Mouse (Mus musculus) MEL (cell line): ENCODE measurements around the gene Xpo6. TPM values are rescaled to one million over a fixed set of nuclear protein-coding genes. Genes with fewer than 3 reads are reported as not detected.
A peak's percentile ranks its signal among the peaks of the same experiment; 100 is the strongest.

Experiments
- DNase-seq: peaks from one replicate; pipeline ENCODE4 v3.0.0; 2011; ENCODE audit warnings: low read depth, low spot score
- H3K27ac ChIP-seq: 2 replicates; pipeline ENCODE4 v1.5.1; 2012; ENCODE audit warnings: low read depth, mild to moderate bottlenecking, control low read depth, low read length, moderate library complexity; ENCODE audit not compliant: control insufficient read depth
- H3K27me3 ChIP-seq, 2 experiments: fragments of 150-350 bp in 1 of 2; sonication (generic) in 1 of 2; 2 replicates each; pipeline ENCODE4 v1.6.1; 2012; ENCODE audit warnings: low read length in 2 of 2, mild to moderate bottlenecking in 2 of 2, improper control_type of control experiment in 1 of 2, moderate library complexity in 1 of 2; ENCODE audit not compliant: insufficient read depth in 2 of 2, control insufficient read depth in 1 of 2
- H3K36me3 ChIP-seq, 2 experiments: 2 replicates each; pipeline ENCODE4 v1.6.1; 2012 to 2014; ENCODE audit warnings: low read length in 2 of 2, improper control_type of control experiment in 1 of 2, inconsistent platforms in 1 of 2, mild to moderate bottlenecking in 1 of 2; ENCODE audit not compliant: insufficient read depth in 2 of 2, control insufficient read depth in 1 of 2
- H3K4me1 ChIP-seq, 2 experiments: fragments of 150-350 bp in 1 of 2; sonication (generic) in 1 of 2; 2 replicates each; pipeline ENCODE4 v1.6.1; 2012; ENCODE audit warnings: low read length in 2 of 2, improper control_type of control experiment in 1 of 2, mild to moderate bottlenecking in 1 of 2; ENCODE audit not compliant: insufficient read depth in 2 of 2, control insufficient read depth in 1 of 2
- H3K4me3 ChIP-seq, 2 experiments: fragments of 150-350 bp in 1 of 2; sonication (generic) in 1 of 2; 2 replicates each; pipeline ENCODE4 v1.5.1; 2012; ENCODE audit warnings: low read depth in 2 of 2, low read length in 2 of 2, mild to moderate bottlenecking in 2 of 2, moderate library complexity in 2 of 2, control low read depth in 1 of 2, improper control_type of control experiment in 1 of 2; ENCODE audit not compliant: control insufficient read depth in 1 of 2, insufficient read depth in 1 of 2
- H3K79me2 ChIP-seq: 2 replicates; pipeline ENCODE4 v1.6.1; 2012; ENCODE audit warnings: mild to moderate bottlenecking, low read length, moderate library complexity; ENCODE audit not compliant: control insufficient read depth, poor library complexity, insufficient read depth
- H3K9ac ChIP-seq: 2 replicates; pipeline ENCODE4 v1.6.1; 2012; ENCODE audit warnings: low read depth, mild to moderate bottlenecking, control low read depth, low read length, moderate library complexity; ENCODE audit not compliant: control insufficient read depth, poor library complexity, severe bottlenecking
- H3K9me3 ChIP-seq: fragments of 150-350 bp; sonication (generic); replicated peaks from 2 replicates; pipeline ENCODE4 v1.6.1; 2012; ENCODE audit warnings: mild to moderate bottlenecking, low read length, improper control_type of control experiment, moderate library complexity; ENCODE audit not compliant: insufficient read depth
- EP300 ChIP-seq, 2 experiments: IDR thresholded peaks; 2 replicates each; pipeline ENCODE4 v1.6.1; 2011; ENCODE audit warnings: improper control_type of control experiment in 2 of 2, low read length in 2 of 2, low read depth in 1 of 2, mild to moderate bottlenecking in 1 of 2
- ETS1 ChIP-seq: IDR thresholded peaks from 2 replicates; pipeline ENCODE4 v1.6.1; 2012; ENCODE audit warnings: low read depth, mild to moderate bottlenecking, inconsistent platforms, low read length, improper control_type of control experiment, moderate library complexity
- GABPA ChIP-seq: IDR thresholded peaks from 2 replicates; pipeline ENCODE4 v1.6.1; 2012; ENCODE audit warnings: low read depth, mild to moderate bottlenecking, inconsistent platforms, low read length, improper control_type of control experiment, moderate library complexity
- GATA1 ChIP-seq: IDR thresholded peaks from 2 replicates; pipeline ENCODE4 v1.6.1; 2011; ENCODE audit warnings: low read depth, low read length, improper control_type of control experiment
- MAFK ChIP-seq: IDR thresholded peaks from 2 replicates; pipeline ENCODE4 v1.6.1; 2011; ENCODE audit warnings: low read depth, mild to moderate bottlenecking, low read length, improper control_type of control experiment, borderline replicate concordance
- MAX ChIP-seq: IDR thresholded peaks from 2 replicates; pipeline ENCODE4 v1.6.1; 2011; ENCODE audit warnings: low read length, improper control_type of control experiment
- MYB ChIP-seq: IDR thresholded peaks from 2 replicates; pipeline ENCODE4 v1.6.1; 2011; ENCODE audit warnings: mild to moderate bottlenecking, low read depth, low read length, improper control_type of control experiment
- RAD21 ChIP-seq: IDR thresholded peaks from 2 replicates; pipeline ENCODE4 v1.6.1; 2011; ENCODE audit warnings: mild to moderate bottlenecking, low read depth, low read length, improper control_type of control experiment
- SIN3A ChIP-seq: IDR thresholded peaks from 2 replicates; pipeline ENCODE4 v1.6.1; 2012; ENCODE audit warnings: low read length, improper control_type of control experiment, inconsistent platforms
- SMC3 ChIP-seq: IDR thresholded peaks from 2 replicates; pipeline ENCODE4 v1.6.1; 2011; ENCODE audit warnings: low read depth, low read length, improper control_type of control experiment
- TCF12 ChIP-seq: IDR thresholded peaks from 2 replicates; pipeline ENCODE4 v1.6.1; 2014; ENCODE audit warnings: low read depth, mild to moderate bottlenecking, inconsistent platforms, low read length, improper control_type of control experiment, moderate library complexity
- UBTF ChIP-seq: IDR thresholded peaks from 2 replicates; pipeline ENCODE4 v1.6.1; 2012; ENCODE audit warnings: low read depth, mild to moderate bottlenecking, inconsistent platforms, low read length, improper control_type of control experiment, moderate library complexity, borderline replicate concordance; ENCODE audit not compliant: insufficient read depth
- polyA plus RNA-seq, 2 experiments: library from polyadenylated mRNA; stranded (reverse) in 1 of 2; unstranded in 1 of 2; fragments of >175 nt in 1 of 2; fragments of >200 nt in 1 of 2; gene quantifications; 2 replicates each; pipeline versions ENCODE4 v1.2.1 to v1.2.4; 2012; ENCODE audit warnings: low replicate concordance in 2 of 2, low read depth in 1 of 2; ENCODE audit not compliant: insufficient read length in 2 of 2, insufficient read depth in 1 of 2, missing spikeins in 1 of 2
- total RNA-seq: library from RNA; depleted of rRNA; stranded (reverse); fragments of 300-350 nt; gene quantifications from 2 replicates; pipeline ENCODE4 v1.2.3, GENCODE M21; 2012

Xpo6 gene
- total and polyA plus RNA-seq, 3 experiments: 89.3 to 365 (median 197) TPM

- no peaks in the 10 kb centered on the region for H3K79me2 ChIP-seq
- TF ChIP-seq UBTF: no peak
- no peaks in the 10 kb centered on the region for H3K27me3 ChIP-seq
- H3K9ac ChIP-seq: no peak overlapping the region
- H3K4me3 ChIP-seq: no peak overlapping the region
- no peaks in the 10 kb centered on the region for H3K9me3 ChIP-seq
- H3K4me1 ChIP-seq: peaks cover 13 to 21% of the 10 kb centered on the region in 2 experiments
- H3K36me3 ChIP-seq: peaks cover 30 to 42% of the 10 kb centered on the region in 2 experiments
- no peak overlapping the region for H3K27ac ChIP-seq
- no peak for DNase-seq
Measured at GRCm38 (mm10) chr7:126113263-126113662, 87.0 kb downstream of the Xpo6 start.

- TF ChIP-seq GATA1 (peak; percentile 48), GABPA (no peak)
- TF ChIP-seq, all 39 proteins: peak for 1
- peak overlapping the region; percentile 20; the same call in 1 of the 2 replicates for H3K27ac ChIP-seq
- H3K79me2 ChIP-seq: no peaks in the 10 kb centered on the region
- no peak overlapping the region for H3K9ac ChIP-seq
- DNase-seq: peak; percentile 23
- no peaks in the 10 kb centered on the region for H3K27me3 ChIP-seq
- H3K36me3 ChIP-seq: peaks cover 30 to 49% of the 10 kb centered on the region in 2 experiments
- H3K4me3 ChIP-seq: no peak overlapping the region
- no peaks in the 10 kb centered on the region for H3K9me3 ChIP-seq
- peaks cover 13 to 21% of the 10 kb centered on the region in 2 experiments for H3K4me1 ChIP-seq
Measured at GRCm38 (mm10) chr7:126111230-126111629, 89.1 kb downstream of the Xpo6 start.

DNA sequence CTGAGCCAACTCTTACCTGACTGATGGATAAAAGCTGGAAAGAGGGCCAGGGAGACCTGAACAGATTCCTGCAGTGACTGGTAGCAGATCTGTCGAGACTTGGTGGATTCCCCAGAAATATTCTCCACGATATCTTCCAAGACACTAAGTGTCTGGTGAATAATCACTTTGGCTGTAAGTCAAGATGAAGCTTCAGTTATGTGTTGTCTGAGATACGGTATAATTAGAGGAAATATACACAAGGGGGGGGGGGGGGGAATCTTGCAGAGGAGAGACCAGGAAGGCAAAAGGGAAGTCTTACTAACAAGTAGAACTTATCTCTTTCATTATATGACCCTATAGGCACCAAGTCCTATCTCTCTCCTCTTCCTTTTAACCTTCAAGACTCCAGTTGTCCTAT is 90.4 kb downstream of the Xpo6 start:
- no peak overlapping the region for H3K4me3 ChIP-seq
- no peak overlapping the region for H3K9ac ChIP-seq
- TF ChIP-seq MAFK (no peak), UBTF (no peak), GATA1 (0 out of 2 replicates have a peak, but pooled peaks have one; percentile 57), MYB (peak; percentile 55; the same call in 1 of the 2 replicates), MAX (no peak), SMC3 (no peak), RAD21 (no peak), GABPA (no peak), TCF12 (peak; percentile 67; the same call in 1 of the 2 replicates), ETS1 (peak; percentile 49), SIN3A (peak; percentile 31), EP300 (IDR thresholded peaks at IDR 0.05; ENCODE audit: low read depth in 1 of 2, low read length in 2 of 2) (peak; percentile 44 to 83; a peak in 3 of 4 replicates)
- no peaks in the 10 kb centered on the region for H3K27me3 ChIP-seq
- DNase-seq: peak; percentile 78
- H3K27ac ChIP-seq: peak overlapping the region; percentile 71
- H3K79me2 ChIP-seq: no peaks in the 10 kb centered on the region
- H3K9me3 ChIP-seq: no peaks in the 10 kb centered on the region
- H3K36me3 ChIP-seq: peaks cover 30 to 52% of the 10 kb centered on the region in 2 experiments
- peaks cover 13 to 21% of the 10 kb centered on the region in 2 experiments for H3K4me1 ChIP-seq
